Mouse (Mus musculus): Measurements from ENCODE around the gene Atic.

Gene Atic

DNA sequence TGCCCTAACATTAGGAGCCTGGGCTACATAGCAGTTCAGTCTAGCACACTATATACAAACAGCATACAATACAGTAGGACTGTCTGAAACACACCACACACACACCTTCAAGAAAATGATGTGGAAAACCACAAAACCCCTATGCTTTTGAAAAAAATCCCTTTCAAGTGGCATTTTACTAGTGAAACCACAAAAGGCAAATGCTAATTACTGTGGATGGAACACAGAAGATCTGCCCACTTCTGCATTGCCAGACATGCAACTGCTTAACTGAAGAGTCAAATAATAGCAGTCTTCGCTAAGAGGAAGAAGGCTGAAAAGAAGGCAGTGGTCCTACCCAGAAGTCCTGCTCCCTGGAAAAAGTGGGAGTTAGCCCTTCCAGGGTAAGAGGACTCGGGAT, 37.3 kb downstream of the Atic start:
- DNase-seq (ENCODE audit: low read depth, low spot score) = no peak

DNA sequence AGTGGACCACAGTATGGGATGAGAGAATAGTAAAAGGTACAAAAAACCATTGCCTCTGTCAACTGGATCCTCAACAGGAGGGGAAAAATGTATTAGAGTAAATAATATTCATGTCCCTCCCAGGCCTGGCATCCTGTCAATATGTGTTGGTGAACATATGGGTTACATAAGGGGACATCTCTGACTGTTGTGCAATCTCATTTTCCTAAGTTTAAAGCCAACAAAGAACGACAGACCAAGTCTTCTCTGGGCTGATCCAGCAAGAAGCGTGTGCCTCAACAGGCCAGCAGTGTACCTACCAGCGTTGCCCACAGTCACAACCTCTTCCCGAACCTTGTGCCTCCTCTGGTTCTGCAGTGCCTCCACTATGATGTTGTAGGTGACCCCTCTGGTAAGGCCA, 38.4 kb downstream of the Atic start:
- no peak for DNase-seq (ENCODE audit: low read depth, low spot score)

- DNase-seq (ENCODE audit: low read depth, low spot score) = no peak
Measured at GRCm38 (mm10) chr1:71605751-71606150, 48.8 kb downstream of the Atic start.

GRCm38 (mm10) chr1:71606600-71607325, 49.8 kb downstream of the Atic start:
- no peak for DNase-seq (ENCODE audit: low read depth, low spot score)

- DNase-seq (ENCODE audit: low read depth, low spot score) = no peak
Measured at GRCm38 (mm10) chr1:71609057-71609775, 52.3 kb downstream of the Atic start.

DNA sequence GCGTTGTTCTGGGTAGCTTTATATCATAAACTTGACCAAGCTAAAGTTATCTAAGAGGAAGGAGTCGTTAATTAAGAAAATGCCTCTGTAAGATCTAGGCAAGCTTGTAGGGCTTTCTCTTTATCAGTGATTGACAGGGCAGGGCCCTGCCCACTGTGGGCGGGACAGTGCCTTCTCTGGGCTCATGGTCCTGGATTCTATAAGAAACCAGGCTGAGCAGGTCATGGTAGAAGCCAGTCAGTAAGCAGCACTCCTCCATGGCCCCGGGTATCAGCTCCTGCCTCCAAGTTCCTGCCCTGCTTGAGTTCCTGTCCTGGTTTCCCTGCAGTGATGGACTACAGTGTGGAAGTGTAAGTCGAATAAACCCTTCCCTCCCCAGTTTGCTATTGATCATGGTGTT, 53.0 kb downstream of the Atic start:
- no peak for DNase-seq (ENCODE audit: low read depth, low spot score)

GRCm38 (mm10) chr1:71612256-71612655, 55.3 kb downstream of the Atic start:
- no peak for DNase-seq (ENCODE audit: low read depth, low spot score)

DNA sequence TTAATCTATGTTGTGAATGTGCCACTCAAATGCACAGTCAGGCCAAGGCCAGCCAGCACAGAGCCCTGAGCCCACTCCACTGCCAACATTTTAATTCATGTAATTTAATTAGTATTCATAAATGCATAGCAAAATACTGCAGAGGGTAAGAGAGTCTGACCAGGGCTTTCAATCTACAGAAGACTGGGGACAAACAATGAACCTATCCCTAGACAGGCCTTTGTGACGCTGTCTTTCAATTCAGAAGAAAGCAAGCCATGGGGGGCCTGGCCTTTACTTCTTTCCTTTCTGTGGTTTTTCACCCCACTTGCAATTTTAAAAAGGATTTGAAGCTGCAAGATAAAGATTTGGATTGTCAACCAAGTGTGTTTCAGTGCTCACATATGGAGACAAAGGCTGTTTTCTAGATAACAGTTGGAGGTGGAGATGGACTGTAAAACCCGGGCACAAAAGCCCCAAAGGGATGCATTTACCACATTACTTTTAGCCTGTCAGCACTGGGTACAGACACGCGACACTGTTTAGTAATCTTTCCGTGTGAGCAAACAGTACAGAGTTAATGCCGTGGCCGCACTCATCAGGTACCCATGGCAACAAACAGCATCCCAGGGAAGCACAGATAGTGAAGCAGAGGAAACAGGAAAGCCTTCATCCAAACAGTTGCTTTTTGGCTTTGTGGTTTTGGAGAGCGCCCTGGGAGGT, 57.7 kb downstream of the Atic start:
- no peak for DNase-seq (ENCODE audit: low read depth, low spot score)

DNA sequence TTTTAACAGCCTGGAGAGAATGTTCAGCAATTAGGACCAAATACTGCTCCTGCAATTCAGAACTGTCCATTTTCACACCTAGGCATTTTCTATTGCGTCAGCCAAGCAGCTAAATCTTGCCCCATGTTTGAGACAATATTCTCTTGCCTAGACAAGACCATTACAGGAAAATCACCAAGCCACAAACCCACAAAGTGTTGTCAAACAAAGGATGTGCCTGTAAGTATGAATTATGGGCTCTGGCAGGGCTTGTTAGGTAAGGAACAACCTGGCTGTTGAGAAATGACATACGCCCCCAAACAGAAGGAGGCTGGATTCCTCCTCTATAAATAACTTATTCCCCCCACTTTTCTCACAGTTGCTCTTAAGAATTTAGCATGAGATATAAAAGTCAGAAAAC, 64.6 kb downstream of the Atic start:
- DNase-seq (ENCODE audit: low read depth, low spot score) = no peak

- DNase-seq (ENCODE audit: low read depth, low spot score) = no peak
Measured at GRCm38 (mm10) chr1:71623625-71624024, 66.7 kb downstream of the Atic start.
